Mouse (Mus musculus) forebrain, embryonic 12.5 days (tissue): ENCODE measurements around the gene Thnsl2. TPM values are rescaled to one million over a fixed set of nuclear protein-coding genes. Genes with fewer than 3 reads are reported as not detected.
A peak's percentile ranks its signal among the peaks of the same experiment; 100 is the strongest.

Source experiments
- ATAC-seq: fragments of 200-750 bp; cut with Nextera tagmentation; 2 replicates; pipeline ENCODE4 v1.8.0; 2017; ENCODE audit warnings: moderate TSS enrichment; ENCODE audit not compliant: low FRiP score
- H3K27ac ChIP-seq: fragments of 300-500 bp; sonication (generic); 2 replicates; pipeline ENCODE4 v1.5.1; 2016; ENCODE audit warnings: mild to moderate bottlenecking
- H3K27me3 ChIP-seq: fragments of 300-500 bp; sonication (generic); 2 replicates; pipeline ENCODE4 v1.6.1; 2016; ENCODE audit warnings: mild to moderate bottlenecking
- H3K36me3 ChIP-seq: fragments of 300-500 bp; sonication (generic); replicated peaks from 2 replicates; pipeline ENCODE4 v1.6.1; 2016; ENCODE audit warnings: mild to moderate bottlenecking
- H3K4me1 ChIP-seq: fragments of 300-500 bp; sonication (generic); 2 replicates; pipeline ENCODE4 v1.6.1; 2016
- H3K4me2 ChIP-seq: fragments of 300-500 bp; sonication (generic); 2 replicates; pipeline ENCODE4 v1.6.1; 2016; ENCODE audit warnings: mild to moderate bottlenecking, moderate library complexity
- H3K4me3 ChIP-seq: fragments of 300-500 bp; sonication (generic); replicated peaks from 2 replicates; pipeline ENCODE4 v1.5.1; 2016; ENCODE audit warnings: mild to moderate bottlenecking
- H3K9ac ChIP-seq: fragments of 300-500 bp; sonication (generic); 2 replicates; pipeline ENCODE4 v1.6.1; 2016; ENCODE audit warnings: mild to moderate bottlenecking
- H3K9me3 ChIP-seq: fragments of 300-500 bp; sonication (generic); 2 replicates; pipeline ENCODE4 v1.6.1; 2016
- WGBS: fragments of 180-500 bp; shearing (Covaris S2); methylation state at CpG from one replicate; pipeline ENCODE4 v1.1.7; 2016; 5-methylcytosine and 5-hydroxymethylcytosine counted together
- polyA plus RNA-seq: library from polyadenylated mRNA; unstranded; fragments of >200 nt; fragmentation: Nextera tagmentation; extraction: Ambion mirVana; gene quantifications from 2 replicates; pipeline ENCODE4 v1.2.1, GENCODE M21; 2016

Gene Thnsl2
- polyA plus RNA-seq, 1 experiment from 2014 or later = 3.4 TPM

DNA sequence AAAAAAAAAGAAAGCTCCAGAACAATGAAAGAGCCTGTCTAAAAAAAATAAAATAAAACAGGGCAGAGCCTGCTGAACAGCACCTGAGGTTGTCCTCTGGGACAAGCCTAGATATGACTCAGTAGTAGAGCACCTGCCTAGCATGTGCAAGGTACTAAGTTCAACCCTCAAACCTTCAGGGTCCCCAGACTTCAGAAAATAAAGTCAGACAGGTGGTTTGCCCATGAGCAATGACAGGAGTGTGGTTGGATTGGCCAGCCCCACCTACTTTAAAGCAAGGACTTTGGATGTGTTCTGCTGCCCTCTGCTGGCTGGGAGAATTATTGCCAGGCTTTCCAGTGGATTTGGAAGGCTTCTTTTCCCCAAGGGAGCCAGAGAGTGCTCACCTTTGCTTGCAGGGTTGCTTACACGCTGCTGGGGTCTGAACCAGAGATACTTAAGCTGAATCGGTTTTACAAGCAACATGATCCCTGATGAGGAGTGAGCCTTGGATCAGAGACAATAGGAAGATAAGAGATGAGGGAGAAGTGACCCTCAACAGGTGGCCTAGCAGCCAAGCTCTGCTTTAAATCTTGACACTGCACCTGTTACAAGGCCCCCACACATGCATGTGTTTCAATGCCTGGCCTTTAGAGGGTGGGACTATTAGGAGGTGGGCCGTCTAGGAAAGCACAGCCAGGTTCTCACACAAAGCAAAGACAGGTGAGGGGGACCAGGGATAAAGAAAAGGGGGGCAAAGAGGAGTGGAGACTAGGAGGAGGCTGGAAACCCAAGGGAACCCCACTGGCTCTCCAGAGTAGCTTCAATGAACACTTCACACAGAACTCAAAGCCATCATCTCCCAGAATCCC lies 19.0 kb downstream of the Thnsl2 start:
- no peak overlapping the region for H3K9ac ChIP-seq
- H3K9me3 ChIP-seq = no peaks in the 10 kb centered on the region
- no peaks in the 10 kb centered on the region for H3K4me1 ChIP-seq
- peak; percentile 63; the same call in 1 of the 2 replicates for ATAC-seq
- no peak overlapping the region for H3K4me3 ChIP-seq
- no peaks in the 10 kb centered on the region for H3K36me3 ChIP-seq
- H3K27me3 ChIP-seq = no peaks in the 10 kb centered on the region
- H3K4me2 ChIP-seq = no peak overlapping the region
- no peak overlapping the region for H3K27ac ChIP-seq
- WGBS = 4% methylated on average over 3 of the region's 3 CpGs

DNA sequence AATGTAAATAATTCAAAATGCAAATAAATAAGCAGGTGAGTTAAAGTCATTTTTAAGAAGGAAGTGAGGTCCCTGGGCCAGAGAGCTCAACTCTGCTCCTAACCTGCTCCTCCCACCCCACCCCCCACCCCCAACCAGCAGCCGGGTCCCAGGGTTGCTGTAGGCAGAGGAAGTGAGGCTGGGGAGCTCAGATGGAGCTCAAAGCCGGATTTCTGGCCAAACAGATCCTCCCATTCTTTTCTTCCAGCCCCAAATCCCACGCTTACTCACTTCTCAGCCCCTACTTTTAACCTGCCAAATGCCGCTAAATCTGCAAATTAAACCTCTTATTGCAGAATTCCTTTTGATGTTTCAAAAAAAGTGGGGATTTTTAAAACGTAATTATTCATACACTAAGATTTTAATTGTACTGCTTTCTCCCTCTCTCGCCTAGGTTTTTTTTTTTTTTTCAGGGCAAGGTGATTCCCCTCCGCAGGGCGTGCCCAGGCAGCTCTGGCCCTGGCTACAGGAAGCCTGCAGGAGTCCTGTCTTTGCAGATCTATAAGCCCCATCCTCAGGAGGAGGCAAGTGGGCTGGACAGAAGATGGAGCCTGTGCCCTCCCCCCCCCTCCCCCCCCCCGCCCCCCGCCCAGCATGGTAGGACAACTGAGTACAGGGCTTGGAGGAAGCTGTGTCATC lies 24.5 kb downstream of the Thnsl2 start:
- H3K9me3 ChIP-seq = no peaks in the 10 kb centered on the region
- no peak overlapping the region for H3K4me2 ChIP-seq
- no peaks in the 10 kb centered on the region for H3K36me3 ChIP-seq
- 11% methylated on average over 8 of the region's 10 CpGs for whole genome bisulfite sequencing
- H3K4me3 ChIP-seq = no peak overlapping the region
- H3K9ac ChIP-seq = no peak overlapping the region
- H3K27me3 ChIP-seq = no peaks in the 10 kb centered on the region
- H3K4me1 ChIP-seq = no peaks in the 10 kb centered on the region
- H3K27ac ChIP-seq = no peak overlapping the region
- no peak for ATAC-seq

DNA sequence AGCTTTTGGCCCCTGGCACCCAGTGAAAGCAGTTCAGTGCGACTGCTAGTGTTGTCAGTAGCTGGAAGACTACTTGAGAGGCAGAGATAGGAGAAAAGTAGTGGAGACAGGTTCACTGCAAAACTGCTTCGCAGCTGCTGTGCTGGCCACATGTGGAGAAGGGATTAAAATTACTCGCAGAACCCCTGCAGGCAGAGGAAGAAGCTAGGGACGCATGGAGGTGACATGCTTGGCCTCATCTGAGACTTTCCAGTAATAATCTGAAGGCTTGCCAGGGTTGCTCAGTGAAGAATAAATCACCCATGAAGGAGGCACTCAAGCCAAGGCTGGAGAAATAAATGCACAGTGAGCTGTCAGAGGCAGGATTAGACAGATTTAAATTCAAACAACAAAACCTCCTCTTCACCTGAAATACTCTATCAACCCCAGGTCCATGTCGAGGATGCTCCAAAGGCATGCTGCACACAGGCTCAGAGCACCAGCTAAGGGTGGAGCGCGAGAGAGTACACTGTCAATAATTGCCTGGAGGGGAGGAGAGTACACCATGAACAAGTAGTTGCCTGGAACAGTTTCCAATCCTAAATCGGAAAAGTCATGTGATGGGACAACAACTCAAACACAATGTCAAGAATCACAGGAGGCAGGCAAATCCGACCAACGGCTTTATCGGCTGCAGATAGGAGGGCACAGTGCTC lies 32.7 kb downstream of the Thnsl2 start:
- H3K9ac ChIP-seq = no peak overlapping the region
- H3K27me3 ChIP-seq = no peaks in the 10 kb centered on the region
- H3K4me3 ChIP-seq = no peak overlapping the region
- no peaks in the 10 kb centered on the region for H3K9me3 ChIP-seq
- H3K27ac ChIP-seq = no peak overlapping the region
- H3K4me2 ChIP-seq = no peak overlapping the region
- H3K4me1 ChIP-seq = no peaks in the 10 kb centered on the region
- ATAC-seq = no peak
- no peaks in the 10 kb centered on the region for H3K36me3 ChIP-seq
- WGBS = 70% methylated on average over 11 of the region's 11 CpGs

DNA sequence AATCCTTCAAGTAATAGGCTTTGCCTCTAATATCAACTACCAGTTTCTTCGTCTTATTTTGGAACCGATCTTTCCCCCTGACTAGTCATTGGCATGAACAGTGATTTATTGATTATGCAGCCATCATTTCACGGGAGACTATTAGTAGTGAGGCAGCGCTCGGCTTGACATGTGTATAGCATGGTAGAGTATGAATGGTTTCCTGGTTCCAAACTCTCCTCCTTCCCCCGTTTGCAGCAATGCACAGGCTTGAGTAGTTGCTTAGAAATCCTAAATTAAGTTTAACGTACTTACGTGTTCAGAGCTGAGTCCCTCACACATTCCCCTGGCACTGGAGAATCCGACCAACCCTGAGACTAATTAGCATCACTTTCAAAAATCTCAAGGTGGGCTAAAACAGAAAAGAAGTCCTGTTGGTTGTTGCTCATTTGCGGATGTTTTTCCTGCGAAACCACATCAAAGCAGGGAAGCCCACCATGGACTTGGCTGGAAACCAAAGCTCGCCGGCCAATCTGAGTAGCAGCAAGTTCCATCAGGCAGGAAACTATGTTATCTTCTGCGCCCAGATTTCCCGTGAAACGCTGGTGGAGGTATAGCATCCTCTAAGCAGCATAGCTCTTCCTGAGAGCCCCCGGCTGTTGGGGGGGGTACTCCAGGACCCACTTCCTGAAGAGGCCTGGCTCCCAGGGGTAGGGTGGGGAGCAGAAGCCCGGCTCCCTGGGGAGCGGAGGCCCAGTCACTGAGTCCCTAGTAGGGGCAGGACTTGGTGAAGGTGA lies 37.9 kb downstream of the Thnsl2 start:
- Histone ChIP-seq H3K9me3 (no peaks in the 10 kb centered on the region), H3K4me3 (no peak overlapping the region), H3K27ac (no peak overlapping the region), H3K4me2 (no peak overlapping the region), H3K36me3 (no peaks in the 10 kb centered on the region), H3K27me3 (no peaks in the 10 kb centered on the region), H3K4me1 (no peaks in the 10 kb centered on the region), H3K9ac (no peak overlapping the region)
- WGBS = 81% methylated on average over 19 of the region's 19 CpGs
- ATAC-seq = no peak

DNA sequence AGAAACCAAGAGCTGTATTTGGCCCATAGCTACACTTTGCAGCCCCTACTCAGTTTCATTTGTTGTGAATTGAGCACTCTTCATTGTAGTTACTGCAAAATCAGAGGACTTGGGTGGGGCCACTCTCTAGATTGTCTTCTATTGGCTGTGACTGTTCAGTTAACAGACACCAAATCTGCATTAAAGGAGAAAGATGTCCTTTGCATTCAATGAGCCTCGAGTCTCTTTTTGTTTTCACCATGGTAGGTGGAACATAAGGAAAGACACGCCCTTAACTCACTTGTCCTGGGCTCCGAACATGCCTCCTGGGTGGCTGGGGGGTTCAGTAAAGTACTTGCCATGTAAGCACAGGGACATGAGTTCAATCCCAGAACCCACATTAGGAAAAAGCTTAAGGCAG lies 48.1 kb downstream of the Thnsl2 start:
- Histone ChIP-seq H3K9me3 (no peaks in the 10 kb centered on the region), H3K27me3 (no peaks in the 10 kb centered on the region), H3K36me3 (no peaks in the 10 kb centered on the region), H3K4me2 (no peak overlapping the region), H3K4me3 (no peak overlapping the region), H3K4me1 (no peaks in the 10 kb centered on the region), H3K9ac (no peak overlapping the region), H3K27ac (no peak overlapping the region)
- WGBS = 83% methylated on average over 3 of the region's 3 CpGs
- ATAC-seq = no peak

DNA sequence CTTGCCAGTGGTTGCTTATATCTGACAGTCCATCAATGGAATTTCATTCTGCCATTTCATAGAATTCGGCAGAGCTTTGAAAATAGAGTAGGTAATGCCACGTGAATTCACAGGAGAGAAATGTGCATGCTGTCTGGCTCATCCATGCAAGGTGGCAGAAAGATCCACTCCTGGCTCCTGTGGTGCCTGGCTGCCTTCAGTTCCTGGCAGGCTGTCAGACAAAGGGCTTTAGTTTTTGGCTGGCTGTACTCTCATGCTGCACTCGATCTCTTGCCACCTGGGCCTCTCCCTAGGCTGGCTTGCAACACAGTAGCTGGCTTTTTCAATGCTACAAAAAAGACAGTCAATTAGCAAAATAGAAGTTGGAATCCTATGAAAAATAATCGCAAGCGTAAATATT lies 49.5 kb downstream of the Thnsl2 start:
- H3K9me3 ChIP-seq = no peaks in the 10 kb centered on the region
- no peaks in the 10 kb centered on the region for H3K36me3 ChIP-seq
- 70% methylated on average over 5 of the region's 5 CpGs for WGBS
- no peaks in the 10 kb centered on the region for H3K4me1 ChIP-seq
- H3K27me3 ChIP-seq = no peaks in the 10 kb centered on the region
- no peak overlapping the region for H3K4me2 ChIP-seq
- H3K4me3 ChIP-seq = no peak overlapping the region
- no peak for ATAC-seq
- H3K27ac ChIP-seq = no peak overlapping the region; the same call in 1 of the 2 replicates
- H3K9ac ChIP-seq = no peak overlapping the region

DNA sequence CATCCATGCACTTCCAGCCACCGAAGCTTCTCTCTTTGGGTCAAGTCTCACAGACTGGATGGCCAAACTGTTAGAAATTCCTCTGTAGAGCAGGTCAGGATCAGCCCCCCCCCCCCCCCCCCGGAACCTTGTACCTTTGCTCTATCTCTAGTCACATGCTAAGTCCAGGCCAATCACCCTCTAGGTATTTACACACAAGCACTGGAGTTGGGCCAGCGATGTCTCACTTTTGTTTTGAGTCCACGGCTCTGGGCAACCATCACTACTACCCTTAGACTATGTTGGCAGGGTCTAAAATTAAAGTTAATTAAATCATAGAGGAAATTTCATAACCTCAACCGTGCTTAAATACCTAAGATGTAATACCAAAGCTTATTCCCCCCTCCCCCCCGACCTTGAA lies 50.6 kb downstream of the Thnsl2 start:
- 84% methylated on average over 6 of the region's 6 CpGs for whole genome bisulfite sequencing

DNA sequence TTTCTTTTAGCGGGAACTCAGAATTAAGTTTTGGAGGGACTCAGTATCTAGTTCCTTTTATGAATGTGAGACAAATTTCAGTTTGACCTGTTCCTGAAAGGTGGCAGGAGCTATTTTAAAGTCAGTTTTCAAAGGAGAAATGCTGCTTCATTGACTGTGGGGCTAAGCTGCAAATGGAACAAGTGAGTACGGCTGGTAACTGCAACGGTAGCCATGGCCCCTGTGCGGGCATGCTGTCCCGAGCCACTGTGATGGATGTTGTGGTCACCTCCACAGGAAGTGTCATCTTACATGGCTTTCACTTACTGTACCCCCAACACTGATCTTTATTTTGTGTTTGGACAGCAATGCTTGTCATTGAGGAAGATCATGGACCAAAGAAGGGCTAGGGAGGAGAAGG lies 53.8 kb downstream of the Thnsl2 start:
- no peaks in the 10 kb centered on the region for H3K27me3 ChIP-seq
- H3K9me3 ChIP-seq = peaks cover 5% of the 10 kb centered on the region; the same call in 1 of the 2 replicates
- WGBS = 93% methylated on average over 5 of the region's 5 CpGs
- no peaks in the 10 kb centered on the region for H3K36me3 ChIP-seq
- H3K4me2 ChIP-seq = no peak overlapping the region
- no peak overlapping the region for H3K27ac ChIP-seq
- H3K4me3 ChIP-seq = no peak overlapping the region
- no peak for ATAC-seq
- H3K9ac ChIP-seq = no peak overlapping the region
- no peaks in the 10 kb centered on the region for H3K4me1 ChIP-seq

More for the DNA sequence above, 50.6 kb downstream of the Thnsl2 start:
- Histone ChIP-seq H3K9me3 (no peaks in the 10 kb centered on the region), H3K9ac (no peak overlapping the region), H3K27me3 (no peaks in the 10 kb centered on the region), H3K36me3 (no peaks in the 10 kb centered on the region), H3K27ac (no peak overlapping the region), H3K4me1 (no peaks in the 10 kb centered on the region), H3K4me2 (no peak overlapping the region), H3K4me3 (no peak overlapping the region)
- no peak for ATAC-seq

DNA sequence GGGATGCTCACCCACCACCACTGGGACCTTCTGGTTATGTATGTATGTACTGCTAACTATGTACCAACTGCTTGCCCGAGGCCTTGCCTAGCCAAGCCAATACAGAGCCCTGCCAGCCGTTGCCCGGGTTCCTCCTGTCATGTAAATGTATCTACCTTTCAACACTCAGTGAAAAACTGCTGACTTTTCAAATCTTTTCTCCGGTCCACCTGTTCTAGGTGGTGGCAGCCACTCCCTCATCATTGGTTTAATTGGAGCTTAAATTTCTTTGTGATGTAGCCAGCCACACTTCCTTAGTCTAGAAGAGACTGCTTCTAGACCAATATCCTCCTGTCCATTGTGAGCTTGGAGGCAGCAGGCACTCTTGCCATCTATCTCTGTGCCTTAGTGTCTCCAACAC lies 54.5 kb downstream of the Thnsl2 start:
- no peaks in the 10 kb centered on the region for H3K27me3 ChIP-seq
- no peaks in the 10 kb centered on the region for H3K4me1 ChIP-seq
- 81% methylated on average over 4 of the region's 4 CpGs for WGBS
- H3K9ac ChIP-seq = no peak overlapping the region
- no peak overlapping the region for H3K4me2 ChIP-seq
- no peaks in the 10 kb centered on the region for H3K36me3 ChIP-seq
- no peak overlapping the region for H3K27ac ChIP-seq
- H3K4me3 ChIP-seq = no peak overlapping the region
- peaks cover 5% of the 10 kb centered on the region; the same call in 1 of the 2 replicates for H3K9me3 ChIP-seq
- no peak for ATAC-seq

DNA sequence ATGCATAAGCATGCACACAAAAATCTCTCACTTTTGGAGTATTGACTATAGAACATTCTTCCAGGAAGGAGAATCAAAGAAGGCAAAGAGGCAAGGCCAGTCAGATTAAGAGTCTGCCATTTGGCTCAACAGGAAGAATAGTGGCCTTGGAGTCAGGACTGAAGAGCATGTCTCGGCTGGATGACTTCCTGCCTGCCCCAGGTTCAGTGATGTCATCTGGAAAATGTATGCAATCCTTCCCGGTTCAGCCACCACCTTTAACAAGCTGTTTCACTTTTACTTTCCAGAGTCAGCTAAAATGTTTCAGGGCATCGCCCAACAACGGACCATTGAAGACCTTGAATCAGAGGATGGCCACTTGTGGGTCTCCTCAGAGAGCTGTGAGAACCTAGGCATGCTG lies 55.2 kb downstream of the Thnsl2 start:
- H3K9me3 ChIP-seq = peaks cover 5% of the 10 kb centered on the region; the same call in 1 of the 2 replicates
- no peak overlapping the region for H3K4me3 ChIP-seq
- H3K4me2 ChIP-seq = no peak overlapping the region
- no peaks in the 10 kb centered on the region for H3K4me1 ChIP-seq
- no peaks in the 10 kb centered on the region for H3K36me3 ChIP-seq
- 80% methylated on average over 4 of the region's 4 CpGs for WGBS
- no peaks in the 10 kb centered on the region for H3K27me3 ChIP-seq
- no peak overlapping the region for H3K9ac ChIP-seq
- no peak overlapping the region for H3K27ac ChIP-seq
- ATAC-seq = no peak

DNA sequence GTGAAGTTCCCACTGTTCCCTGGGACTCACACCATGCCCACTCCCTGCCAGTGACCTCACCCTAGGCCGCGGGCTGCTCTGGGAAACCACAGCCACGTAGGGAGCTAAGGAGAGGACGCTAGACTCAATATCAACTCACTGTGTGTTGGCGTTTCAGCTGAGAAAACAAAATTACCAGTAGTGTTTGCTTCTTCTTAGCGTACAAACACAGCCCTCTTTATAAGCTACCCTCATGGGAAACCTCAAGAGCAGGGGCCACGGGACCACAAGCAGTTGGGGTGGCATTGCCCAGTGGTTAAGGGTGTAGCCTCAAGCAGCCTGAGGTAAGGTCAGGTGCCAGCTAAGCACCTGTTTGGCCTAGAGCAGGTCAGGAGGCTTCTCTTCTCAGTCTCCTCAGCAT lies 60.8 kb downstream of the Thnsl2 start:
- H3K27ac ChIP-seq = no peak overlapping the region
- no peak overlapping the region for H3K9ac ChIP-seq
- no peaks in the 10 kb centered on the region for H3K27me3 ChIP-seq
- H3K4me1 ChIP-seq = no peaks in the 10 kb centered on the region
- H3K9me3 ChIP-seq = peaks cover 5% of the 10 kb centered on the region; the same call in 1 of the 2 replicates
- H3K4me3 ChIP-seq = no peak overlapping the region
- WGBS = 88% methylated on average over 7 of the region's 7 CpGs
- H3K36me3 ChIP-seq = no peaks in the 10 kb centered on the region
- ATAC-seq = no peak
- H3K4me2 ChIP-seq = no peak overlapping the region

DNA sequence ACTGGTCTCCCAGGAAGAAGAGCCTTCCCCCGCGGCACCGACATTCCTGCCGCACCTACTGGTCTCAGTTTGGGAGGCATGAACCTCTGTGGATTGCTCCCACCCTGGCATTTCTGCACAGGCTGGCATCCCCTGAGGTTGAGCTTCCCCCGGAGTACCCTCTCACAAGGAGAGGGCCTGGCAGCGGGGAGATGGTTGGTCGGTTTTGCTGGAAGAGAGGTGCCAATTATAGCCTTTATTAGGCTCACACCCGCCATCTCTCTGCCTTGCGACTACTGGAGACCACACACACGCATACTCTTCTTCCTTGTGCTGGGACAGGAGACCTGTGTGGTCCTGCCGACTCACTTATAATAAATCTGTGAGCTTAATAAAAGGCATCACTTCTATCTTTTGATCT lies 62.2 kb downstream of the Thnsl2 start:
- H3K27ac ChIP-seq = no peak overlapping the region
- H3K4me3 ChIP-seq = no peak overlapping the region
- H3K4me1 ChIP-seq = no peaks in the 10 kb centered on the region
- H3K36me3 ChIP-seq = no peaks in the 10 kb centered on the region
- no peak overlapping the region for H3K9ac ChIP-seq
- H3K27me3 ChIP-seq = no peaks in the 10 kb centered on the region
- H3K9me3 ChIP-seq = peaks cover 5% of the 10 kb centered on the region; the same call in 1 of the 2 replicates
- 81% methylated on average over 11 of the region's 11 CpGs for WGBS
- no peak overlapping the region for H3K4me2 ChIP-seq
- no peak for ATAC-seq
